Mouse (Mus musculus) lung, embryonic 14.5 days (tissue): ENCODE results near the gene Bmp8b. TPM values are rescaled to one million over a fixed set of nuclear protein-coding genes. Genes with fewer than 3 reads are reported as not detected.

Source experiments
- ATAC-seq: fragments of 200-750 bp; cut with Nextera tagmentation; 2 replicates; pipeline ENCODE4 v1.8.0; 2017; ENCODE audit warnings: mild to moderate bottlenecking, moderate TSS enrichment, moderate library complexity; ENCODE audit not compliant: insufficient read depth
- DNase-seq: peaks from one replicate; pipeline ENCODE4 v3.0.0-alpha.2; 2015
- H3K27ac ChIP-seq: fragments of 300-500 bp; sonication (generic); 2 replicates; pipeline ENCODE4 v1.5.1; 2014; ENCODE audit warnings: low read depth, mild to moderate bottlenecking, moderate library complexity
- H3K27me3 ChIP-seq: fragments of 300-500 bp; sonication (generic); 2 replicates; pipeline ENCODE4 v1.6.1; 2014; ENCODE audit warnings: low read length, control low read depth; ENCODE audit not compliant: insufficient read depth
- H3K36me3 ChIP-seq: fragments of 300-500 bp; sonication (generic); 2 replicates; pipeline ENCODE4 v1.6.1; 2014; ENCODE audit warnings: control low read depth; ENCODE audit not compliant: insufficient read depth
- H3K4me1 ChIP-seq: fragments of 300-500 bp; sonication (generic); 2 replicates; pipeline ENCODE4 v1.6.1; 2014; ENCODE audit warnings: antibody characterized with exemption, control low read depth; ENCODE audit not compliant: insufficient read depth
- H3K4me2 ChIP-seq: fragments of 300-500 bp; sonication (generic); 2 replicates; pipeline ENCODE4 v1.6.1; 2014; ENCODE audit warnings: mild to moderate bottlenecking
- H3K4me3 ChIP-seq: fragments of 300-500 bp; sonication (generic); 2 replicates; pipeline ENCODE4 v1.5.1; 2014; ENCODE audit warnings: low read depth, low read length
- H3K9ac ChIP-seq: fragments of 300-500 bp; sonication (generic); 2 replicates; pipeline ENCODE4 v1.6.1; 2014
- H3K9me3 ChIP-seq: fragments of 300-500 bp; sonication (generic); 2 replicates; pipeline ENCODE4 v1.6.1; 2016; ENCODE audit warnings: low read depth, low read length, control low read depth
- CTCF ChIP-seq: IDR thresholded peaks from 2 replicates; pipeline ENCODE4 v1.5.1; 2016; ENCODE audit warnings: antibody characterized with exemption, low read depth
- WGBS: fragments of 180-500 bp; shearing (Covaris S2); extraction: QIAGEN DNeasy Blood & Tissue Kit; methylation state at CpG from one replicate; pipeline ENCODE4 v1.1.7; 2014; 5-methylcytosine and 5-hydroxymethylcytosine counted together
- polyA plus RNA-seq: library from polyadenylated mRNA; unstranded; fragments of >200 nt; fragmentation: Nextera tagmentation; extraction: Ambion mirVana; gene quantifications from 2 replicates; pipeline ENCODE4 v1.2.1, GENCODE M21; 2014

The Bmp8b gene
- polyA plus RNA-seq: 0.70 and 0.79 TPM in 2 replicates

GRCm38 (mm10) chr4:123104651-123105450, at the start of gene Bmp8b:
TSS of gene Bmp8b (plus strand) at chr4:123105165.
- Histone ChIP-seq H3K4me1 (no peaks in the 10 kb centered on the region), H3K9ac (no peak within 1 kb of the TSS)

GRCm38 (mm10) chr4:123056560-123057109, 48.3 kb upstream of the Bmp8b start:
- Histone ChIP-seq H3K9ac (no peak overlapping the region), H3K4me3 (no peak overlapping the region), H3K4me1 (no peaks in the 10 kb centered on the region), H3K9me3 (no peaks in the 10 kb centered on the region), H3K36me3 (peaks cover 51% of the 10 kb centered on the region), H3K27me3 (no peaks in the 10 kb centered on the region), H3K27ac (peak overlapping the region; percentile 5; the same call in 1 of the 2 replicates), H3K4me2 (no peak overlapping the region)
- ATAC-seq (no peak), DNase-seq (no peak)
- no peak for TF ChIP-seq CTCF
- WGBS: 59% methylated on average over 3 of the region's 3 CpGs

More at GRCm38 (mm10) chr4:123104651-123105450, at the start of gene Bmp8b:
- ATAC-seq (peak; percentile 70), DNase-seq (peak; percentile 19)
- Histone ChIP-seq H3K27me3 (peaks cover 22% of the 10 kb centered on the region), H3K9me3 (no peaks in the 10 kb centered on the region), H3K4me2 (peak within 1 kb of the TSS; percentile 54), H3K4me3 (peak within 1 kb of the TSS; percentile 32), H3K36me3 (no peaks in the 10 kb centered on the region), H3K27ac (no peak within 1 kb of the TSS)
- no peak for TF ChIP-seq CTCF
- WGBS: 4% methylated on average over 75 of the region's 75 CpGs

- H3K36me3 ChIP-seq: peaks cover 38% of the 10 kb centered on the region
- 29% methylated on average over 1 of the region's 1 CpGs for WGBS
- no peaks in the 10 kb centered on the region for H3K4me1 ChIP-seq
- no peak for DNase-seq
- H3K4me3 ChIP-seq: no peak overlapping the region
- no peak overlapping the region for H3K27ac ChIP-seq
- no peak overlapping the region for H3K9ac ChIP-seq
- no peak for TF ChIP-seq CTCF
- H3K9me3 ChIP-seq: no peaks in the 10 kb centered on the region
- no peak for ATAC-seq
- H3K4me2 ChIP-seq: no peak overlapping the region
- no peaks in the 10 kb centered on the region for H3K27me3 ChIP-seq
These were observed 47.0 kb upstream of the Bmp8b start for GRCm38 (mm10) chr4:123057957-123058356.

- Histone ChIP-seq H3K9me3 (no peaks in the 10 kb centered on the region), H3K27ac (no peak overlapping the region), H3K9ac (no peak overlapping the region), H3K36me3 (0 out of 2 replicates have a peak, but pooled peaks cover 4% of the 10 kb centered on the region), H3K4me2 (no peak overlapping the region), H3K27me3 (no peaks in the 10 kb centered on the region), H3K4me1 (no peaks in the 10 kb centered on the region), H3K4me3 (no peak overlapping the region)
- no peak for TF ChIP-seq CTCF
- ATAC-seq (no peak), DNase-seq (no peak)
- WGBS: 65% methylated on average over 5 of the region's 5 CpGs
These were observed 43.2 kb upstream of the Bmp8b start for GRCm38 (mm10) chr4:123061744-123062143.

- H3K27ac ChIP-seq: no peak overlapping the region
- 74% methylated on average over 6 of the region's 6 CpGs for WGBS
- H3K27me3 ChIP-seq: no peaks in the 10 kb centered on the region
- no peaks in the 10 kb centered on the region for H3K4me1 ChIP-seq
- H3K9ac ChIP-seq: no peak overlapping the region
- no peak overlapping the region for H3K4me3 ChIP-seq
- ATAC-seq (no peak), DNase-seq (no peak)
- H3K36me3 ChIP-seq: no peaks in the 10 kb centered on the region
- no peak overlapping the region for H3K4me2 ChIP-seq
- H3K9me3 ChIP-seq: no peaks in the 10 kb centered on the region
- TF ChIP-seq CTCF: no peak
These were observed 36.3 kb upstream of the Bmp8b start for GRCm38 (mm10) chr4:123068646-123069045.

GRCm38 (mm10) chr4:123071266-123071966, 33.5 kb upstream of the Bmp8b start:
- H3K9ac ChIP-seq: no peak overlapping the region
- H3K36me3 ChIP-seq: no peaks in the 10 kb centered on the region
- H3K4me2 ChIP-seq: peak overlapping the region; percentile 46
- no peaks in the 10 kb centered on the region for H3K4me1 ChIP-seq
- TF ChIP-seq CTCF: peak; percentile 46; the same call in 1 of the 2 replicates
- peak; percentile 84 for ATAC-seq
- H3K27me3 ChIP-seq: no peaks in the 10 kb centered on the region
- no peak overlapping the region for H3K27ac ChIP-seq
- 0 out of 2 replicates have a peak overlapping the region, but pooled peaks have one; percentile 6 for H3K4me3 ChIP-seq
- peak; percentile 60 for DNase-seq
- H3K9me3 ChIP-seq: no peaks in the 10 kb centered on the region
- WGBS: 6% methylated on average over 13 of the region's 13 CpGs

- H3K27me3 ChIP-seq: no peaks in the 10 kb centered on the region
- TF ChIP-seq CTCF: no peak
- no peaks in the 10 kb centered on the region for H3K4me1 ChIP-seq
- DNase-seq: no peak
- H3K4me3 ChIP-seq: no peak overlapping the region
- no peak for ATAC-seq
- H3K4me2 ChIP-seq: no peak overlapping the region
- no peaks in the 10 kb centered on the region for H3K36me3 ChIP-seq
- no peaks in the 10 kb centered on the region for H3K9me3 ChIP-seq
- H3K27ac ChIP-seq: no peak overlapping the region
- no peak overlapping the region for H3K9ac ChIP-seq
- 61% methylated on average over 8 of the region's 8 CpGs for WGBS
These were observed 28.0 kb upstream of the Bmp8b start for GRCm38 (mm10) chr4:123076928-123077327.
